Mouse (Mus musculus) forebrain, embryonic 13.5 days (tissue): Measurements from ENCODE around the gene Tff2. TPM values are rescaled to one million over a fixed set of nuclear protein-coding genes. Genes with fewer than 3 reads are reported as not detected.

Experiments
- ATAC-seq: fragments of 200-750 bp; cut with Nextera tagmentation; 2 replicates; pipeline ENCODE4 v1.8.0; 2017
- H3K27ac ChIP-seq: fragments of 300-500 bp; sonication (generic); 2 replicates; pipeline ENCODE4 v1.5.1; 2015; ENCODE audit warnings: inconsistent platforms, mild to moderate bottlenecking, moderate library complexity
- H3K27me3 ChIP-seq: fragments of 300-500 bp; sonication (generic); 2 replicates; pipeline ENCODE4 v1.6.1; 2015; ENCODE audit warnings: mild to moderate bottlenecking, inconsistent platforms
- H3K36me3 ChIP-seq: fragments of 300-500 bp; sonication (generic); 2 replicates; pipeline ENCODE4 v1.6.1; 2015; ENCODE audit warnings: mild to moderate bottlenecking, inconsistent platforms; ENCODE audit not compliant: poor library complexity, severe bottlenecking
- H3K4me1 ChIP-seq: fragments of 300-500 bp; sonication (generic); 2 replicates; pipeline ENCODE4 v1.6.1; 2015; ENCODE audit warnings: inconsistent platforms
- H3K4me2 ChIP-seq: fragments of 300-500 bp; sonication (generic); 2 replicates; pipeline ENCODE4 v1.6.1; 2015; ENCODE audit warnings: inconsistent platforms, mild to moderate bottlenecking, moderate library complexity
- H3K4me3 ChIP-seq: fragments of 300-500 bp; sonication (generic); 2 replicates; pipeline ENCODE4 v1.5.1; 2015; ENCODE audit warnings: mild to moderate bottlenecking, inconsistent platforms
- H3K9ac ChIP-seq: fragments of 300-500 bp; sonication (generic); 2 replicates; pipeline ENCODE4 v1.6.1; 2015; ENCODE audit warnings: mild to moderate bottlenecking, inconsistent platforms
- H3K9me3 ChIP-seq: fragments of 300-500 bp; sonication (generic); replicated peaks from 2 replicates; pipeline ENCODE4 v1.6.1; 2016; ENCODE audit warnings: inconsistent platforms
- WGBS: fragments of 180-500 bp; shearing (Covaris S2); methylation state at CpG from one replicate; pipeline ENCODE4 v1.1.7; 2015; 5-methylcytosine and 5-hydroxymethylcytosine counted together
- polyA plus RNA-seq: library from polyadenylated mRNA; unstranded; fragments of >200 nt; fragmentation: Nextera tagmentation; extraction: Ambion mirVana; gene quantifications from 2 replicates; pipeline ENCODE4 v1.2.1, GENCODE M21; 2015

Tff2 gene
- polyA plus RNA-seq, 1 experiment from 2014 or later = not detected

GRCm38 (mm10) chr17:31162607-31163006, 18.5 kb upstream of the Tff2 start:
- Histone ChIP-seq H3K4me3 (no peak overlapping the region), H3K9me3 (no peaks in the 10 kb centered on the region), H3K9ac (no peak overlapping the region), H3K36me3 (no peaks in the 10 kb centered on the region), H3K4me2 (no peak overlapping the region), H3K27ac (no peak overlapping the region), H3K4me1 (no peaks in the 10 kb centered on the region), H3K27me3 (no peaks in the 10 kb centered on the region)
- ATAC-seq = no peak
- 92% methylated on average over 12 of the region's 12 CpGs for WGBS

GRCm38 (mm10) chr17:31160291-31160690, 16.2 kb upstream of the Tff2 start:
- Histone ChIP-seq H3K9me3 (no peaks in the 10 kb centered on the region), H3K27ac (no peak overlapping the region), H3K4me2 (no peak overlapping the region), H3K4me3 (no peak overlapping the region), H3K36me3 (no peaks in the 10 kb centered on the region), H3K4me1 (no peaks in the 10 kb centered on the region), H3K27me3 (no peaks in the 10 kb centered on the region), H3K9ac (no peak overlapping the region)
- 65% methylated on average over 4 of the region's 4 CpGs for WGBS
- no peak for ATAC-seq

- 81% methylated on average over 6 of the region's 6 CpGs for WGBS
- no peak overlapping the region for H3K4me2 ChIP-seq
- no peaks in the 10 kb centered on the region for H3K36me3 ChIP-seq
- no peaks in the 10 kb centered on the region for H3K4me1 ChIP-seq
- no peak overlapping the region for H3K27ac ChIP-seq
- ATAC-seq = no peak
- H3K4me3 ChIP-seq = no peak overlapping the region
- no peaks in the 10 kb centered on the region for H3K27me3 ChIP-seq
- H3K9ac ChIP-seq = no peak overlapping the region
- no peaks in the 10 kb centered on the region for H3K9me3 ChIP-seq
Measured at GRCm38 (mm10) chr17:31157921-31158320, 13.8 kb upstream of the Tff2 start.

GRCm38 (mm10) chr17:31153785-31154184, 9.7 kb upstream of the Tff2 start:
- ATAC-seq = no peak
- Histone ChIP-seq H3K27me3 (no peaks in the 10 kb centered on the region), H3K36me3 (no peaks in the 10 kb centered on the region), H3K4me2 (no peak overlapping the region), H3K27ac (no peak overlapping the region), H3K4me3 (no peak overlapping the region), H3K9ac (no peak overlapping the region), H3K4me1 (peaks cover 4% of the 10 kb centered on the region; the same call in 1 of the 2 replicates), H3K9me3 (no peaks in the 10 kb centered on the region; the same call in 1 of the 2 replicates)
- WGBS = 89% methylated on average over 8 of the region's 8 CpGs

- Histone ChIP-seq H3K27ac (no peak overlapping the region), H3K9ac (no peak overlapping the region), H3K9me3 (no peaks in the 10 kb centered on the region; the same call in 1 of the 2 replicates), H3K4me2 (no peak overlapping the region), H3K36me3 (no peaks in the 10 kb centered on the region), H3K27me3 (no peaks in the 10 kb centered on the region), H3K4me3 (no peak overlapping the region), H3K4me1 (peaks cover 4% of the 10 kb centered on the region; the same call in 1 of the 2 replicates)
- WGBS = 82% methylated on average over 9 of the region's 9 CpGs
- no peak for ATAC-seq
Measured at GRCm38 (mm10) chr17:31152966-31153499, 9.0 kb upstream of the Tff2 start.

- no peak overlapping the region for H3K27ac ChIP-seq
- H3K4me1 ChIP-seq = peaks cover 4% of the 10 kb centered on the region; the same call in 1 of the 2 replicates
- no peak overlapping the region for H3K4me2 ChIP-seq
- ATAC-seq = no peak
- H3K4me3 ChIP-seq = no peak overlapping the region
- H3K9ac ChIP-seq = no peak overlapping the region
- WGBS = 44% methylated on average over 5 of the region's 5 CpGs
- H3K27me3 ChIP-seq = no peaks in the 10 kb centered on the region
- no peaks in the 10 kb centered on the region for H3K36me3 ChIP-seq
- no peaks in the 10 kb centered on the region; the same call in 1 of the 2 replicates for H3K9me3 ChIP-seq
Measured at GRCm38 (mm10) chr17:31152512-31152911, 8.4 kb upstream of the Tff2 start.

GRCm38 (mm10) chr17:31145998-31146397, 1.9 kb upstream of the Tff2 start:
- no peak for ATAC-seq

GRCm38 (mm10) chr17:31142116-31142515, 2.0 kb downstream of the Tff2 start:
- 92% methylated on average over 7 of the region's 7 CpGs for WGBS
- Histone ChIP-seq H3K4me1 (peaks cover 4% of the 10 kb centered on the region), H3K27me3 (no peaks in the 10 kb centered on the region), H3K9me3 (no peaks in the 10 kb centered on the region), H3K9ac (no peak overlapping the region), H3K4me2 (no peak overlapping the region), H3K27ac (no peak overlapping the region), H3K4me3 (no peak overlapping the region), H3K36me3 (no peaks in the 10 kb centered on the region)
- ATAC-seq = no peak

More at GRCm38 (mm10) chr17:31145998-31146397, 1.9 kb upstream of the Tff2 start:
- no peaks in the 10 kb centered on the region; the same call in 1 of the 2 replicates for H3K9me3 ChIP-seq
- peaks cover 4% of the 10 kb centered on the region for H3K4me1 ChIP-seq
- H3K36me3 ChIP-seq = no peaks in the 10 kb centered on the region
- no peak overlapping the region for H3K4me3 ChIP-seq
- no peak overlapping the region for H3K9ac ChIP-seq
- no peaks in the 10 kb centered on the region for H3K27me3 ChIP-seq
- no peak overlapping the region for H3K4me2 ChIP-seq
- H3K27ac ChIP-seq = no peak overlapping the region
- WGBS = 84% methylated on average over 9 of the region's 9 CpGs

GRCm38 (mm10) chr17:31138398-31138797, 5.7 kb downstream of the Tff2 start:
- Histone ChIP-seq H3K4me2 (no peak overlapping the region), H3K9ac (no peak overlapping the region), H3K4me1 (no peaks in the 10 kb centered on the region), H3K27me3 (no peaks in the 10 kb centered on the region), H3K9me3 (no peaks in the 10 kb centered on the region), H3K4me3 (no peak overlapping the region), H3K27ac (no peak overlapping the region), H3K36me3 (no peaks in the 10 kb centered on the region)
- no peak for ATAC-seq
- 21% methylated on average over 5 of the region's 5 CpGs for WGBS

- Histone ChIP-seq H3K36me3 (no peaks in the 10 kb centered on the region), H3K9ac (no peak overlapping the region), H3K4me1 (no peaks in the 10 kb centered on the region), H3K27me3 (no peaks in the 10 kb centered on the region), H3K4me2 (no peak overlapping the region), H3K4me3 (no peak overlapping the region), H3K27ac (no peak overlapping the region), H3K9me3 (no peaks in the 10 kb centered on the region)
- WGBS = 88% methylated on average over 1 of the region's 1 CpGs
- ATAC-seq = no peak
Measured at GRCm38 (mm10) chr17:31136821-31137220, 7.3 kb downstream of the Tff2 start.

GRCm38 (mm10) chr17:31136291-31136690, 7.8 kb downstream of the Tff2 start:
- H3K27ac ChIP-seq = no peak overlapping the region
- no peaks in the 10 kb centered on the region for H3K9me3 ChIP-seq
- H3K4me1 ChIP-seq = no peaks in the 10 kb centered on the region
- H3K36me3 ChIP-seq = no peaks in the 10 kb centered on the region
- H3K4me2 ChIP-seq = no peak overlapping the region
- no peak for ATAC-seq
- no peak overlapping the region for H3K9ac ChIP-seq
- H3K4me3 ChIP-seq = no peak overlapping the region
- no peaks in the 10 kb centered on the region for H3K27me3 ChIP-seq
- WGBS = 67% methylated on average over 3 of the region's 3 CpGs

- Histone ChIP-seq H3K4me2 (no peak overlapping the region), H3K36me3 (no peaks in the 10 kb centered on the region), H3K27me3 (no peaks in the 10 kb centered on the region), H3K4me3 (no peak overlapping the region), H3K9me3 (no peaks in the 10 kb centered on the region), H3K9ac (no peak overlapping the region), H3K4me1 (no peaks in the 10 kb centered on the region), H3K27ac (no peak overlapping the region)
- no peak for ATAC-seq
- 83% methylated on average over 6 of the region's 6 CpGs for WGBS
Measured at GRCm38 (mm10) chr17:31134913-31135312, 9.2 kb downstream of the Tff2 start.

- H3K27ac ChIP-seq = no peak overlapping the region
- 78% methylated on average over 15 of the region's 15 CpGs for WGBS
- no peak overlapping the region for H3K9ac ChIP-seq
- H3K27me3 ChIP-seq = no peaks in the 10 kb centered on the region
- no peak overlapping the region for H3K4me3 ChIP-seq
- H3K4me2 ChIP-seq = no peak overlapping the region
- H3K4me1 ChIP-seq = 0 out of 2 replicates have a peak, but pooled peaks cover 5% of the 10 kb centered on the region
- ATAC-seq = no peak
- H3K36me3 ChIP-seq = no peaks in the 10 kb centered on the region
- H3K9me3 ChIP-seq = no peaks in the 10 kb centered on the region
Measured at GRCm38 (mm10) chr17:31133776-31134175, 10.3 kb downstream of the Tff2 start.
